Mouse (Mus musculus) Patski (cell line): Measurements from ENCODE around the gene Ptgdr2. TPM values are rescaled to one million over a fixed set of nuclear protein-coding genes. Genes with fewer than 3 reads are reported as not detected.
A peak's percentile ranks its signal among the peaks of the same experiment; 100 is the strongest.

Source experiments
- ATAC-seq: fragments of 100-300 bp; one replicate; pipeline ENCODE4 v1.8.0; 2021
- CTCF ChIA-PET: fragments of 350-600 bp; sonication (Branson Sonifier 250); formaldehyde crosslinking; loops from one replicate; lab custom pipeline; 2022; ENCODE audit warnings: inconsistent platforms; lab: Charles Lee
- POLR2A ChIA-PET: fragments of 350-600 bp; sonication (Branson Sonifier 250); formaldehyde crosslinking; loops from one replicate; lab custom pipeline; 2022; ENCODE audit warnings: antibody characterized with exemption, inconsistent platforms; lab: Charles Lee
- DNase-seq: peaks from one replicate; pipeline ENCODE4 v3.0.0-alpha.2; 2011; ENCODE audit warnings: low read depth, low spot score
- H3K27me3 ChIP-seq: fragments of 371-371 bp; one replicate; pipeline ENCODE4 v1.5.1; 2021
- CTCF ChIP-seq: fragments of 100-300 bp; IDR thresholded peaks from one replicate; pipeline ENCODE4 v1.5.1; 2021
- in situ Hi-C: fragments of 300-500 bp; cut with MboI; formaldehyde crosslinking; loops from 3 replicates; pipeline ENCODE4 v1.11.1; 2018; ENCODE audit warnings: low pct_unique_long_range_greater_than_20kb, mixed read lengths
- polyA plus RNA-seq: library from polyadenylated mRNA; unstranded; gene quantifications from one replicate; pipeline ENCODE4 v1.2.3, GENCODE M21; 2021

Gene Ptgdr2
- polyA plus RNA-seq, 1 experiment from 2014 or later: 0.21 TPM

- ATAC-seq (no peak), DNase-seq (no peak)
- ChIA-PET POLR2A (interaction anchor here (1.1 kb wide), 1 partner anchor 10 kb away, joined by 3 read pairs; no protein-coding TSS in a partner anchor), CTCF (interaction anchor here (1.0 to 6.1 kb wide), 4 partner anchors 9 to 73 kb away, joined by 3 to 75 read pairs (median 15); no protein-coding TSS in a partner anchor)
- H3K27me3 ChIP-seq: no peaks in the 10 kb centered on the region
- TF ChIP-seq CTCF: no peak
- in situ Hi-C loops: no loop called here
Observed at GRCm38 (mm10) chr19:10905728-10906000, 31.3 kb upstream of the Ptgdr2 start.

- peak; percentile 77 for ATAC-seq
- no peaks in the 10 kb centered on the region for H3K27me3 ChIP-seq
- CTCF ChIA-PET: interaction anchor here (0.6 to 6.1 kb wide), 28 partner anchors 9 to 229 kb away, joined by 3 to 75 read pairs (median 5); partner anchors contain the start of genes Ccdc86, Ms4a10, Prpf19 and Ptgdr2
- in situ Hi-C loops: no loop called here
- peak; percentile 96 for TF ChIP-seq CTCF
- POLR2A ChIA-PET: interaction anchor here (0.9 kb wide), 1 partner anchor 39 kb away, joined by 3 read pairs; no protein-coding TSS in a partner anchor
- DNase-seq: no peak
Observed at GRCm38 (mm10) chr19:10907891-10908290, 29.1 kb upstream of the Ptgdr2 start.

GRCm38 (mm10) chr19:10909087-10909721 lies 27.8 kb upstream of the Ptgdr2 start:
- H3K27me3 ChIP-seq: no peaks in the 10 kb centered on the region
- TF ChIP-seq CTCF: no peak
- in situ Hi-C loops: no loop called here
- CTCF ChIA-PET: interaction anchor here (1.2 to 6.1 kb wide), 10 partner anchors 13 to 197 kb away, joined by 4 to 75 read pairs (median 9); partner anchors contain the start of genes Prpf19 and Ptgdr2
- POLR2A ChIA-PET: interaction anchor here (0.7 to 1.3 kb wide), 3 partner anchors 39 to 236 kb away, joined by 3 read pairs; no protein-coding TSS in a partner anchor
- DNase-seq (no peak), ATAC-seq (no peak)

- H3K27me3 ChIP-seq: no peaks in the 10 kb centered on the region
- in situ Hi-C loops: loop anchor here (5.0 kb wide), 1 partner anchor 43 kb away; no protein-coding TSS in a partner anchor
- ChIA-PET POLR2A (interaction anchor here (0.6 kb wide), 1 partner anchor 1066 kb away, joined by 5 read pairs; no protein-coding TSS in a partner anchor), CTCF (interaction anchor here (1.6 to 2.1 kb wide), 3 partner anchors 10 to 45 kb away, joined by 5 read pairs; no protein-coding TSS in a partner anchor)
- TF ChIP-seq CTCF: no peak
- ATAC-seq: no peak
- DNase-seq: no peak
Observed at GRCm38 (mm10) chr19:10914291-10914690, 22.7 kb upstream of the Ptgdr2 start.

- H3K27me3 ChIP-seq: no peaks in the 10 kb centered on the region
- DNase-seq (no peak), ATAC-seq (no peak)
- in situ Hi-C loops: loop anchor here (5.0 kb wide), 1 partner anchor 42 kb away; no protein-coding TSS in a partner anchor
- CTCF ChIA-PET: interaction anchor here (1.6 to 2.1 kb wide), 3 partner anchors 10 to 44 kb away, joined by 5 read pairs; no protein-coding TSS in a partner anchor
- POLR2A ChIA-PET: no interaction called here
- no peak for TF ChIP-seq CTCF
Observed at GRCm38 (mm10) chr19:10914870-10915269, 22.1 kb upstream of the Ptgdr2 start.

GRCm38 (mm10) chr19:10916506-10916905 lies 20.5 kb upstream of the Ptgdr2 start:
- ATAC-seq: no peak
- in situ Hi-C loops: no loop called here
- H3K27me3 ChIP-seq: no peaks in the 10 kb centered on the region
- ChIA-PET POLR2A (no interaction called here), CTCF (interaction anchor here (0.9 to 1.3 kb wide), 3 partner anchors 9 to 41 kb away, joined by 3 to 5 read pairs (median 3); no protein-coding TSS in a partner anchor)
- TF ChIP-seq CTCF: no peak
- no peak for DNase-seq

GRCm38 (mm10) chr19:10918321-10918991 lies 18.5 kb upstream of the Ptgdr2 start:
- ATAC-seq (no peak), DNase-seq (no peak)
- H3K27me3 ChIP-seq: no peaks in the 10 kb centered on the region
- TF ChIP-seq CTCF: no peak
- ChIA-PET POLR2A (no interaction called here), CTCF (interaction anchor here (1.0 to 1.7 kb wide), 2 partner anchors 11 to 65 kb away, joined by 3 to 6 read pairs; no protein-coding TSS in a partner anchor)
- in situ Hi-C loops: no loop called here

GRCm38 (mm10) chr19:10920532-10920931 lies 16.4 kb upstream of the Ptgdr2 start, which contains the start of gene Zp1:
Gene Zp1 (minus strand): TSS chr19:10920632.
- DNase-seq: no peak
- ATAC-seq: no peak
- no peaks in the 10 kb centered on the region for H3K27me3 ChIP-seq
- TF ChIP-seq CTCF: no peak
- in situ Hi-C loops: no loop called here
- CTCF ChIA-PET: interaction anchor here (1.1 kb wide), 1 partner anchor 13 kb away, joined by 4 read pairs; no protein-coding TSS in a partner anchor
- POLR2A ChIA-PET: interaction anchor here (1.4 kb wide), 1 partner anchor 9 kb away, joined by 4 read pairs; no protein-coding TSS in a partner anchor

- H3K27me3 ChIP-seq: no peaks in the 10 kb centered on the region
- DNase-seq (no peak), ATAC-seq (no peak)
- ChIA-PET CTCF (interaction anchor here (1.1 to 1.2 kb wide), 2 partner anchors 13 kb away, joined by 4 to 5 read pairs; no protein-coding TSS in a partner anchor), POLR2A (interaction anchor here (1.4 kb wide), 1 partner anchor 9 kb away, joined by 4 read pairs; no protein-coding TSS in a partner anchor)
- in situ Hi-C loops: no loop called here
- TF ChIP-seq CTCF: no peak
Observed at GRCm38 (mm10) chr19:10921058-10921457, 15.9 kb upstream of the Ptgdr2 start.

GRCm38 (mm10) chr19:10924220-10924619 lies 12.7 kb upstream of the Ptgdr2 start:
- TF ChIP-seq CTCF: no peak
- no peak for ATAC-seq
- CTCF ChIA-PET: interaction anchor here (0.9 to 1.9 kb wide), 3 partner anchors 10 to 214 kb away, joined by 4 to 5 read pairs (median 5); no protein-coding TSS in a partner anchor
- peak; percentile 28 for DNase-seq
- H3K27me3 ChIP-seq: no peaks in the 10 kb centered on the region
- in situ Hi-C loops: no loop called here
- POLR2A ChIA-PET: interaction anchor here (0.7 kb wide), 1 partner anchor 24 kb away, joined by 3 read pairs; no protein-coding TSS in a partner anchor
